Mouse (Mus musculus): Measurements from ENCODE around the gene Ccnk.

DNA sequence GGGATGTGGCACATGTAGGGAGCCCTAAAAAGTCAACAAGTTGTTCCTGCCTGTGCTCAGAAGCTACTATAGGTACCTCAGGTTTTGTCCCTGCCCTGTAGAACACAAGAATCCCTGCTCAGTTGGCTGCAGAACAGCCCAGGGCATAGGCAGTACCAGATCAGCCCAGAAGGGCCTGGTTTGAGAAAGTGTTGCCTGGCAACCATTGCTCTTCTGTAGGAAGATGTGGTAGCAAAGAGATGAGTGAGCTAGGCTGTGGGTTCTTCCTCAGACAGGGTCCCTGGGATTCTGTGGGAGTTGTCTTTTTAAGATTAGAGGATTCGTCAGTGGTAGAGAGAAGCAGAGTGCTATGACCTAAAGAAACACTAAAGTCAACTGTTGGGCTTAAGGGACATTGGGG, 20.7 kb downstream of the Ccnk start:
- TF ChIP-seq CTCF (IDR thresholded peaks at IDR 0.05; ENCODE audit: extremely low read depth, insufficient read depth, insufficient read length, insufficient replicate concordance) (no peak), POLR2A (IDR thresholded peaks at IDR 0.05; ENCODE audit: low read depth, low read length) (no peak)
